ENCODE assay signal across 25 mouse cellular contexts in the genomic region with DNA sequence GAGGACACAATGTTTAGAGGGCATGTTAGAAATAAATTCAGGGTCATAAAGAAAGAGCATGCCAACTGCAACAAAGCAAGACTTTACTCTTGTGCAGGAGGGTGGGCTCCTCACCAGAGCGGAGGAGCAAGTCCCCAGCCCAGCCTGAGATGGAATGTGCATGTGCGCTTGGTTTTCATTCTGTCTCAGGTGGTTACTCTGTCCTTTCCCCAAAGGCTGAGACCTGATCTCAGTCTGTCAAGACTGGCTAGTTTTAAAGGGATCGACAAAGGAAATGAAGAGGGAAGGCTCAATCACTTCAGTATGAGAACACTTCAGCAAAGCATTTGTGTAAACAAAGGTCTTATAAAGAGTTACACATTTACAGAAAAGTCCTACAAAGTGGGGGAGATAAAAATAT.
"Had no signal": no experiment of that assay in that cellular context is flagged by ENCODE, and none has a peak within 500 bp of the region (broad histone marks: within the 10 kb centered on the region; RNA-seq: fewer than 3 reads in every experiment).

No protein-coding gene starts in this region.

- H3K9me3 ChIP-seq: limb, embryonic 12.5 days; limb, embryonic 15.5 days; midbrain, embryonic 12.5 days; midbrain, embryonic 15.5 days; neural tube, embryonic 12.5 days; neural tube, embryonic 15.5 days; stomach, embryonic 15.5 days had no signal

- H3K4me3 ChIP-seq: left cerebral cortex, adult 2 months; limb, embryonic 12.5 days; limb, embryonic 15.5 days; midbrain, embryonic 12.5 days; midbrain, embryonic 15.5 days; neural tube, embryonic 12.5 days; neural tube, embryonic 15.5 days; stomach, embryonic 15.5 days had no signal

- H3K4me1 ChIP-seq: limb, embryonic 12.5 days; limb, embryonic 15.5 days; midbrain, embryonic 12.5 days; midbrain, embryonic 15.5 days; neural tube, embryonic 12.5 days; neural tube, embryonic 15.5 days; stomach, embryonic 15.5 days had no signal

- H3K36me3 ChIP-seq: limb, embryonic 12.5 days; limb, embryonic 15.5 days; midbrain, embryonic 12.5 days; midbrain, embryonic 15.5 days; neural tube, embryonic 12.5 days; neural tube, embryonic 15.5 days; stomach, embryonic 15.5 days had no signal

- H3K9ac ChIP-seq: limb, embryonic 12.5 days; limb, embryonic 15.5 days; liver, embryonic 14.5 days; liver, postnatal 0 days; midbrain, embryonic 12.5 days; midbrain, embryonic 15.5 days; neural tube, embryonic 12.5 days; neural tube, embryonic 15.5 days; stomach, embryonic 15.5 days had no signal

- H3K27me3 ChIP-seq: limb, embryonic 12.5 days; limb, embryonic 15.5 days; midbrain, embryonic 12.5 days; midbrain, embryonic 15.5 days; neural tube, embryonic 12.5 days; neural tube, embryonic 15.5 days; stomach, embryonic 15.5 days had no signal

- ATAC-seq: inflammation-experienced regulatory T-cells, adult 6 months; intestine, embryonic 16.5 days; liver, postnatal 0 days; midbrain, embryonic 15.5 days had no signal

- H3K4me2 ChIP-seq: limb, embryonic 12.5 days; limb, embryonic 15.5 days; liver, embryonic 11.5 days; midbrain, embryonic 12.5 days; midbrain, embryonic 15.5 days; neural tube, embryonic 12.5 days; neural tube, embryonic 15.5 days; stomach, embryonic 15.5 days had no signal

- DNase-seq: kidney, adult 18-20 months; kidney, adult 9 months; kidney, postnatal 14 days; kidney, postnatal 4 days; layer of hippocampus, adult 9-11 months; layer of hippocampus, postnatal 36 days; left cerebral cortex, postnatal 4 days; liver, postnatal 0 days; right cerebral cortex, adult 18-20 months; right cerebral cortex, postnatal 25 days; spleen, adult 18-20 months; thymus, postnatal 25 days had no signal

- H3K27ac ChIP-seq: left cerebral cortex, adult 2 months; limb, embryonic 12.5 days; limb, embryonic 15.5 days; liver, embryonic 14.5 days; macrophage; midbrain, embryonic 12.5 days; midbrain, embryonic 15.5 days; neural tube, embryonic 12.5 days; neural tube, embryonic 15.5 days; stomach, embryonic 15.5 days had no signal
